Mouse (Mus musculus) adipocyte (in vitro differentiated cells): Measurements from ENCODE around the gene Igsf3.

ENCODE experiments used
- DNase-seq: peaks from one replicate; pipeline ENCODE4 v3.0.0-alpha.2; 2016; ENCODE audit warnings: low spot score

Igsf3 gene

GRCm38 (mm10) chr3:101376538-101377247 is at the start of gene Igsf3:
Igsf3 (plus strand) TSS chr3:101377083.
- peak; percentile 38 for DNase-seq

GRCm38 (mm10) chr3:101327248-101327647 is 49.6 kb upstream of the Igsf3 start:
- DNase-seq, result no peak

- no peak for DNase-seq
Measured at GRCm38 (mm10) chr3:101328617-101329016, 48.3 kb upstream of the Igsf3 start.

- DNase-seq, result no peak
Measured at GRCm38 (mm10) chr3:101343199-101343924, 33.5 kb upstream of the Igsf3 start.

GRCm38 (mm10) chr3:101344246-101344645 is 32.6 kb upstream of the Igsf3 start:
- no peak for DNase-seq

- no peak for DNase-seq
Measured at GRCm38 (mm10) chr3:101345299-101345698, 31.6 kb upstream of the Igsf3 start.

- no peak for DNase-seq
Measured at GRCm38 (mm10) chr3:101346806-101347205, 30.1 kb upstream of the Igsf3 start.

GRCm38 (mm10) chr3:101348501-101349161 is 28.3 kb upstream of the Igsf3 start:
- DNase-seq, result no peak

- no peak for DNase-seq
Measured at GRCm38 (mm10) chr3:101349542-101350307, 27.2 kb upstream of the Igsf3 start.

- no peak for DNase-seq
Measured at GRCm38 (mm10) chr3:101350406-101350805, 26.5 kb upstream of the Igsf3 start.

- peak; percentile 72 for DNase-seq
Measured at GRCm38 (mm10) chr3:101354490-101354889, 22.4 kb upstream of the Igsf3 start.

- DNase-seq, result no peak
Measured at GRCm38 (mm10) chr3:101355702-101356101, 21.2 kb upstream of the Igsf3 start.

GRCm38 (mm10) chr3:101356583-101357553 is 20.0 kb upstream of the Igsf3 start:
- DNase-seq, result no peak

GRCm38 (mm10) chr3:101360832-101361231 is 16.1 kb upstream of the Igsf3 start:
- DNase-seq, result no peak

GRCm38 (mm10) chr3:101362391-101362790 is 14.5 kb upstream of the Igsf3 start:
- DNase-seq, result no peak

GRCm38 (mm10) chr3:101363574-101363973 is 13.3 kb upstream of the Igsf3 start:
- no peak for DNase-seq

- DNase-seq, result no peak
Measured at GRCm38 (mm10) chr3:101365081-101365612, 11.7 kb upstream of the Igsf3 start.

- no peak for DNase-seq
Measured at GRCm38 (mm10) chr3:101365911-101366310, 11.0 kb upstream of the Igsf3 start.

- DNase-seq, result no peak
Measured at GRCm38 (mm10) chr3:101367372-101367771, 9.5 kb upstream of the Igsf3 start.

- DNase-seq, result peak; percentile 18
Measured at GRCm38 (mm10) chr3:101369301-101369881, 7.5 kb upstream of the Igsf3 start.
